Mouse (Mus musculus) large intestine, adult 2 months (tissue): Measurements from ENCODE around the gene 2210408I21Rik. TPM values are rescaled to one million over a fixed set of nuclear protein-coding genes. Genes with fewer than 3 reads are reported as not detected.

Source experiments
- DNase-seq: peaks from one replicate; pipeline ENCODE4 v3.0.0-alpha.2; 2012; ENCODE audit warnings: low read depth, low spot score
- WGBS: fragments of 180-500 bp; shearing (Covaris S2); methylation state at CpG from one replicate; pipeline ENCODE4 v1.1.7; 2018; 5-methylcytosine and 5-hydroxymethylcytosine counted together
- polyA plus RNA-seq: library from polyadenylated mRNA; depleted of rRNA; stranded (reverse); fragments of >200 nt; gene quantifications from 2 replicates; pipeline ENCODE4 v1.2.3, GENCODE M21; 2012; rRNA removed

Gene 2210408I21Rik
- polyA plus RNA-seq, 1 experiment = 0.17 TPM

- DNase-seq = no peak
- WGBS = 90% methylated on average over 3 of the region's 3 CpGs
Observed at GRCm38 (mm10) chr13:77470093-77470621, 334.8 kb downstream of the 2210408I21Rik start.

DNA sequence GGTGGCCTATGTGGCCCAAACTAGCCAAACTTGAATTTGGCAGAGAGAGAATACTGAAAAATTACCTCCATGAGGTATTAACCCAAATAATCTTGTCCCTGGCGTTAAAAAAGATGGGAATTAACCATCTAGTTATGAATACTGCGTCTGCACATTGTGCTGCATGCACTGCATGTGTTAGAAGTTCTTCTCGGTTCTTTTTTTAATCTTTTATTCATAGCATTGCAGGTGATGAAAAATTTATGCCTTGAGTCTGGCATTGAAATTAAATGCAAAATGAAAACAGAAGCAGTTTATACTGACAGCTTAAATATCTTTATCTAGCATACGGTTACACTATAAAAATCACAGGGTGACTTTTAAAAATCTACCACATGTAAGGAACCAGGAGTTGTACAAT is 341.1 kb downstream of the 2210408I21Rik start:
- no peak for DNase-seq
- 84% methylated on average over 4 of the region's 4 CpGs for WGBS

DNA sequence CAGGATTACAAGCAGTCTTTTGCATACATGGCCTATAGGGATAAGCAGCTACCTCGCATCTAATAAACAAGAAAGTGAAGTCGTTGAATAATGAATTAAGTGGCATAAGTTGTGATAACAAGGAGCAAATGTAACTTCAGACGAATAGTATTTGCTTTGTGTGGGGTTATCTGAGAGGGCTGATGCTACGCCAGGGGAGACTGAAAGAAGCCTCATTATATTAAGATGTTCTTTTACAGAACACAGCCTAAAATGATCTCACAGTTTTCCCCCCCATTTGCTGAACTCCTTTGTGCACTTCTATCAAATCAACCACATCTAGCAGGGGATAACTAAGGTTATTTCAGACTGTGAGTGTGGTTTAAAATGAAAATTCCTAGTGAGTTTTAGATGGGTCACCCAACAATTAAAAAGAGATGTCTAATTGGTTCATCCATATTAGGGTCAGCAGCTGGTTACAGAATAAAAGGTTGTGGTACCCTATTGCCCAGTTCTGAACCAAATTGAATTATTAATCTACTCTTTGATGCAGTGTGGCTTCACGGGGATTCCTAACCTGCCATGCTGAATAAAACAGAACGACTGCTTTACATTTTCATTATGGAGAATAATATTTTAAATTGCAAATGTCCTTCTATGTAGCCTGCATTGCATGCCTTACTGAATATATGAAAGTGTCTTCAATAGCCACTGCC is 343.2 kb downstream of the 2210408I21Rik start:
- WGBS = 66% methylated on average over 6 of the region's 6 CpGs
- DNase-seq = no peak

DNA sequence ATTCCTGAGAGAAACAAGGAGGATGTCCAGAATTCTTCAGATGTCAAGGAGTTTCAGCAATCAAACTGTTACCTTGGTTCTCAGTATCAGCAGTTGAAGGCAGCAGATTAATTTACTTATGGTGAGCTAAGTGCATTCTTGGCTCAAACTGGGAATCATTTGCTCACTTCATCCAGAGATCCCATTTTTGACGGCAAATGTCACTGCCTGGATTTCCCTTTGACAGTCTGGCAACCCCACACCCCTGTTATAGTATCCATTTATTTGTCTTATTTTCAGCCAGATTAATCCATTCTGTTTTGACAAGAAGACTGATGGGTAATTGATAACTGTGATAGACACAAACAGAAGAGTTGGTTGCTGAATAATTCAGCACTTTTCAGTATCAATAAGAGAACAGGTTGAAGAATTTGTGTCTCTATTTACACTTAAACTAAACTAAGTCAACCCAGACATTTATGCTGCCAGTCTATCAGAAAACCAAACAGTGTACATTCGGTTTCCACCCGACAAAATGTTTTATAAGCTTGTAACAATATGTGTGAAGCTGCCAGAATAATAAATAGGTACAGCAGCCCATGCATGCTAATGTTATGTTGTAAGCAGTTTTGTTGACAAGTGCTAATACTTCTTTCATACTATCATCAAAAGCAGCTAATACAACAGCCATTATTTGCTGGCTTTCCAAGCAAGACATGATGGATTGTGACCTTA is 354.8 kb downstream of the 2210408I21Rik start:
- no peak for DNase-seq
- 48% methylated on average over 3 of the region's 3 CpGs for WGBS

GRCm38 (mm10) chr13:77514046-77514445 is 378.7 kb downstream of the 2210408I21Rik start:
- WGBS = 76% methylated on average over 1 of the region's 1 CpGs
- no peak for DNase-seq

DNA sequence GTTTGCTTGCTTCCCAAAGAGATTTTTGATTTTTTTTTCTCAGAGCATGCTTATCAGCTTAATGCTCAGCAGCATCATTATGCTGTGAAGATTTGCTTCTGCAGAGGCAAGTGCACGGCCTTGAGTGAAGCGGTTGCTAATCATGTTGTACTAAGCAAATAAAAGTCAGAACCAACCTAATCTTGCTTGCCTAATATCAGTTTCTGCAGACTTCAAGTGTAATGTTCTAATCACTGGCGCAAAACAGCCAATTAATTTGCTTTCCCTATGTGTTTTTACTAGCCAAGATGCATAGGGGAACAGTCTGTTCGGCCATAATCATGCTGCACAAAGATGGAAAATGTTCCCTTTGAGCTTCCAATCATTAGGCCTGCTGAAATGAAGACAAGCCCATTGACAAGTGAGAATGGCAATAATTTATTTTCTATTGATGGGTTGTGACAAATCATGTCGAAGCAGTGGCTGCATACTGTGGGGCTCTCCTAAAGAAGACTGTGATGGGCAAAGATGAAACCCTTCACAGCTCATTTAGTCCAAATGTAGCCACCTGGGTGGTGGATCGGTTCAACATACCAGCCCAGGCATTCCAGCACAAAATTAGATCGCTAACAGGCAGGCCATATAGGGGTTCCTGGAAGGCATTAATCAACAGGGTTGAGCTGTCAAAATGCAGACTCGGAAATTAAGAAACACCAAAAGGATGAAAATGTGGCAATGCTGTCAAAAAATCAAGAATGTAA is 393.8 kb downstream of the 2210408I21Rik start:
- WGBS = 73% methylated on average over 8 of the region's 8 CpGs
- no peak for DNase-seq

GRCm38 (mm10) chr13:77529760-77530159 is 394.4 kb downstream of the 2210408I21Rik start:
- DNase-seq = no peak

DNA sequence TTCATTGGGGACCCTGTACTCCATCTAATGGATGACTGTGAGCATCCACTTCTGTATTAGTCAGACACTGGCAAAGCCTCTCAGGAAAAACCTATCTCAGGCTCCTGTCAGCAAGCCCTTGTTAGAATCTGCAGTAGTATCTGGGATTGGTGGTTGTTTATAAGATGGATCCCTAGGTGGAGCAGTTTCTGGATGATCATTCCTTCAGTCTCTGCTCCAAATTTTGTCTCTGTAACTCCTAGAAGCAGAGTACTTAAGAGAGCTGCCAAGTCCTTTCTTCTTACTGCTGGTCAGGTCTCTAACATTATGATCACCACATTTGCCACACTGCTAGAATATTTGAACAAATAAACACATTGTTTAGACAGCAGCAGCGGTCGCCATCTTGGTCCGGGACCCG is 402.1 kb downstream of the 2210408I21Rik start:
- DNase-seq = no peak
- 86% methylated on average over 4 of the region's 4 CpGs for WGBS

DNA sequence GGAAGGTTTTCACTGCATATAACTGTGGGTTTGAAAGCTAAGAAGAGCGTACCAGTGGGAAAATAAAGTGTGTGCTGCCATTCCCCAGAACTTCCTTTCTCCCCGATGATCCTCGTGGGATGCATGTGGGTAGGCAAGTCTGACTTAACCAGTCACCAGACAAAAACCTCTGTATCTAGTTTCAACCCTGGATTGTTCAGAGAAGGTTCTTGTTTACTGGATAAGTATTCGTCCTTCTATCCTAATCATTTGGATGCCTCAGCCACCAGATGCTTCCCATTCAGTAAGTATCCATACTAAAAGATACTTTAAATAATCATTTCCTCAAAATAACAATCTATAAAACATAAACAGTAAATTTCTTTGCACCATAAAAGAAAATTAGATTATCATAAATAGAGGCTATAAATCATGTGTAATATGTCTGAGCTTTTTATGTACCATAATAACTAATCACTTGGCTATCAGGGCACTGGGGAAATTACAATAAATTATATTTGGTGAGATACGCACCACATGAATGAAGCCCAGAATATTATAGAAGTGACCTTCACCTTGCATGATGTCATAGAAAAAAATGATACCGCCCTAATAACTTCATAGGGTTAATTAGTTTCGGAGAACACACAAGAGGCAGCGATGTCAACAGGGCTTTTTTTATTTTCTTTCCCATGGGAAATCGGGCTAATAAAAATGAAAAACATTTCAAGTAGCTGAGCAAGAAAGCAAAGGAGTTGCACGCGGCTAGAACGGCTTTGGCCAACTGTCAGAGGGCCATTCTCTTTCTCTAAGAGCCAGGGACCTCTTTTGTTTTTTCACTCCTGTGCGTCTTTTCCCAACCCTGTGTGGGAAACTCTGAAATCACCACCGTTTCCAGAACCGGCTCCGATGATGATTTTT is 412.4 kb downstream of the 2210408I21Rik start:
- no peak for DNase-seq

DNA sequence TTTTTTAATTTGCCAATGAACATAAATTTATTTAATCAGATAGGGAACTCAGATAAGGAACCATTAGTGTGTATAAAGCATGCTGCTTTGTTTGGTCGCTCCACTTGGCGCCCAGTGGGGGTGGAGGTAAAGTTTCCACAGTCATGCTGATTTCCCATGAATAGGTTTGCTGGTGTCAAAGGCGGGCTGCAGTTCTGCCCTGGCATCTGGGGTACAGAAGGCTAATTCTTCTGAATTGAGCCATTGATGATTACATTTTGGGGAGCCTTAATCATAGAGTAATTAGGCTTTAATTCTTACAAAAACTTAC is 413.0 kb downstream of the 2210408I21Rik start:
- 39% methylated on average over 3 of the region's 3 CpGs for WGBS

More for the DNA sequence above, 412.4 kb downstream of the 2210408I21Rik start:
- WGBS = 58% methylated on average over 16 of the region's 16 CpGs

DNA sequence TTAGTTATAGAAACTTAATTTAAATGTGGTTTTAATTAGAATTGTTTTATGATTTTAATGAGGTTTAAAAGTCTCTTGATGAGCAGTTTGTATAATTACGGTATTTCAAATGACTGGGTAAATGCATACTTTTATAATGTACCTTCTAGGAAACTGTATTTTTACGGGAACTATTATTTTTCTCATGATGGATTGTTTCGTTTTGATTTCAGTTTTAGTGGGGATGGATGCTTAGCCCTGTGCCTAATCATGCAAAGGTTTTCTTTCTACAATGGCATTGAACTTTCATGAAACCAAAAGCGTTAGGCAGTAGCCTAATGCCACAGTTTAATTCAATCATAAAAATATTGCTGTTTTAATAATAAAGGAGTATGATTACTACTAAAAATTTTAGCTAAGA is 413.4 kb downstream of the 2210408I21Rik start:
- 77% methylated on average over 4 of the region's 4 CpGs for WGBS
- no peak for DNase-seq

More for the DNA sequence above, 413.0 kb downstream of the 2210408I21Rik start:
- no peak for DNase-seq

DNA sequence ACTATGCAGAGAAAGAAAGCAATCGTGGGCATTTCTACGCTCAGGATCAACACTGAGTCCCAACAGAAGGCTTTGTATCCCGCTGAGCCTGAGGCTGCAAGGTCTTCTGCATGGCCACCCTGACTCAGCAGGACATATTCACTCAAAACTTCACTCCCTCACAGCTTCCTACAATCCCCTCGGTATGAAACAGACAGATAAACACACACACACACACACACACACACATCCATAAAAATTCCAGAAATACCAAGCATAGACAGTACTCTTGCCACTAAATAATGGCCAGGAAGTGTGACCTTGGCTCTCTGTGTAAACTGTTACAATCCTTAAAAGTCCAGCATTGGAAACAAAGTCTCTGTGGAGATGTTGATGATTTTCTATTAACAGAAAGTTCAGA is 458.7 kb downstream of the 2210408I21Rik start:
- DNase-seq = no peak
- 45% methylated on average over 4 of the region's 4 CpGs for WGBS

DNA sequence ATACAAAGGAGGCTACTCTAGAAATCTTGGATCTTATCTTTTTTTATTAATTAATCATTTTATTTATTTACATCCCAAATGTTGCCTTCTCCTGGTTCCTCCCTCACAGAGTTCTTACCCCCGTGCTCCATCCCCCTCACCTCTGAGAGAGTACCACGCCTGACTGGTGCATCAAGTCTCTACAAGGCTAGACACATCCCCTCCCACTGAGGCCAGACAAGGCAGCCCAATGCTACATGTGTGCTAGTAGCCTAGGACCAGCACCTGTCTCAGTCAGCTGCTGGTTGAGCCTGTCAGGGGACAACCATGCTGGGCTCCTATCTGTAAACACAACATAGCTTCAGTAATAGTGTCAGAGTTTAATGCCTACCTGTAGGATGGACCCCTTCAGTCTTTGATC is 480.0 kb downstream of the 2210408I21Rik start:
- no peak for DNase-seq
- 79% methylated on average over 2 of the region's 2 CpGs for WGBS

Other genes starting within 250 kb of the 2210408I21Rik start
- 3.0 and 3.2 TPM in 2 replicates for gene Slf1, start 67 bp upstream of the 2210408I21Rik start, polyA plus RNA-seq